Mouse (Mus musculus) spleen, adult 2 months (tissue): ENCODE measurements around the gene Aifm1.

ENCODE experiments used
- CTCF ChIP-seq: fragments of 200-500 bp; IDR thresholded peaks from 2 replicates; pipeline ENCODE4 v1.5.1; 2011; ENCODE audit warnings: mild to moderate bottlenecking, inconsistent platforms; ENCODE audit not compliant: insufficient read depth, insufficient read length, insufficient replicate concordance; ENCODE audit errors: extremely low read depth
- POLR2A ChIP-seq: fragments of 200-500 bp; IDR thresholded peaks from 2 replicates; pipeline ENCODE4 v1.6.1; 2011; ENCODE audit warnings: low read depth, low read length, inconsistent platforms

- TF ChIP-seq CTCF (no peak), POLR2A (no peak)
Observed at GRCm38 (mm10) chrX:48429100-48429499, 84.3 kb downstream of the Aifm1 start.
